Mouse (Mus musculus) megakaryocyte, embryonic 14.5 days (primary cell): Measurements from ENCODE around the gene Slc27a2. TPM values are rescaled to one million over a fixed set of nuclear protein-coding genes. Genes with fewer than 3 reads are reported as not detected.

Source experiments
- H3K27me3 ChIP-seq: replicated peaks from 2 replicates; pipeline ENCODE3; 2012; ENCODE audit warnings: inconsistent platforms
- H3K36me3 ChIP-seq: replicated peaks from 2 replicates; pipeline ENCODE3; 2012; ENCODE audit warnings: low read length, inconsistent platforms, mixed read lengths
- H3K4me1 ChIP-seq: 2 replicates; pipeline ENCODE4 v1.6.1; 2012; ENCODE audit warnings: inconsistent platforms
- H3K4me3 ChIP-seq: replicated peaks from 2 replicates; pipeline ENCODE3; 2012; ENCODE audit warnings: moderate library complexity, mild to moderate bottlenecking, inconsistent platforms
- H3K9me3 ChIP-seq: 2 replicates; pipeline ENCODE4 v1.6.1; 2012; ENCODE audit warnings: inconsistent platforms
- FLI1 ChIP-seq: IDR thresholded peaks from 2 replicates; pipeline ENCODE4 v1.6.1; 2012; ENCODE audit warnings: low read length, inconsistent platforms, mixed read lengths
- GATA1 ChIP-seq: IDR thresholded peaks from 3 replicates; pipeline ENCODE4 v1.6.1; 2012; ENCODE audit warnings: mixed read lengths, low read length, inconsistent platforms, borderline replicate concordance
- polyA plus RNA-seq: library from polyadenylated mRNA; stranded (reverse); fragments of >175 nt; gene quantifications from 2 replicates; pipeline ENCODE4 v1.2.3, GENCODE M21; 2012; ENCODE audit warnings: low replicate concordance; ENCODE audit not compliant: insufficient read depth

Slc27a2 gene
- polyA plus RNA-seq, 1 experiment = not detected

- no peak for TF ChIP-seq FLI1
- TF ChIP-seq GATA1 = no peak
- peaks cover 21% of the 10 kb centered on the region for H3K4me1 ChIP-seq
- peaks cover 11% of the 10 kb centered on the region for H3K36me3 ChIP-seq
- H3K9me3 ChIP-seq = peaks cover 6% of the 10 kb centered on the region
- H3K27me3 ChIP-seq = peaks cover 10% of the 10 kb centered on the region
- no peak overlapping the region for H3K4me3 ChIP-seq
Measured at GRCm38 (mm10) chr2:126622455-126622854, 70.2 kb downstream of the Slc27a2 start.

GRCm38 (mm10) chr2:126623138-126623537, 70.9 kb downstream of the Slc27a2 start:
- Histone ChIP-seq H3K9me3 (peaks cover 6% of the 10 kb centered on the region), H3K27me3 (peaks cover 9% of the 10 kb centered on the region), H3K4me1 (peaks cover 21% of the 10 kb centered on the region), H3K36me3 (peaks cover 18% of the 10 kb centered on the region), H3K4me3 (no peak overlapping the region)
- no peak for TF ChIP-seq GATA1
- TF ChIP-seq FLI1 = no peak

- H3K9me3 ChIP-seq = peaks cover 6% of the 10 kb centered on the region
- no peaks in the 10 kb centered on the region for H3K4me1 ChIP-seq
- no peaks in the 10 kb centered on the region for H3K27me3 ChIP-seq
- TF ChIP-seq GATA1 (no peak), FLI1 (no peak)
- H3K36me3 ChIP-seq = peaks cover 68% of the 10 kb centered on the region
- H3K4me3 ChIP-seq = no peak overlapping the region
Measured at GRCm38 (mm10) chr2:126628455-126628995, 76.3 kb downstream of the Slc27a2 start.

- no peaks in the 10 kb centered on the region for H3K27me3 ChIP-seq
- peaks cover 85% of the 10 kb centered on the region for H3K36me3 ChIP-seq
- TF ChIP-seq GATA1 (no peak), FLI1 (no peak)
- no peak overlapping the region for H3K4me3 ChIP-seq
- H3K9me3 ChIP-seq = no peaks in the 10 kb centered on the region
- H3K4me1 ChIP-seq = peaks cover 23% of the 10 kb centered on the region
Measured at GRCm38 (mm10) chr2:126633165-126633564, 81.0 kb downstream of the Slc27a2 start.

GRCm38 (mm10) chr2:126635939-126636823, 84.0 kb downstream of the Slc27a2 start:
- Histone ChIP-seq H3K27me3 (no peaks in the 10 kb centered on the region), H3K4me1 (peaks cover 23% of the 10 kb centered on the region), H3K4me3 (peak overlapping the region; percentile 65), H3K9me3 (peaks cover 9% of the 10 kb centered on the region; the same call in 1 of the 2 replicates), H3K36me3 (peaks cover 84% of the 10 kb centered on the region)
- no peak; the same call in 2 of the 3 replicates for TF ChIP-seq GATA1
- no peak for TF ChIP-seq FLI1

Other genes with a start within 250 kb of the Slc27a2 start
- gene Atp8b4, start 51.7 kb upstream of the Slc27a2 start, polyA plus RNA-seq = 0.38 TPM in 2 replicates
- gene Hdc, start 66.9 kb downstream of the Slc27a2 start, polyA plus RNA-seq = 2.1 and 8.8 TPM in 2 replicates
- 1.8 and 6.0 TPM in 2 replicates for gene Gabpb1, start 123.9 kb downstream of the Slc27a2 start, polyA plus RNA-seq
- 1.3 and 9.7 TPM in 2 replicates for gene Usp8, start 154.9 kb downstream of the Slc27a2 start, polyA plus RNA-seq
- 0.11 TPM in 1 of 2 replicates, not detected in the other for gene Usp50, start 231.1 kb downstream of the Slc27a2 start, polyA plus RNA-seq